Mouse (Mus musculus): Measurements from ENCODE around the gene Nubp2. TPM values are rescaled to one million over a fixed set of nuclear protein-coding genes. Genes with fewer than 3 reads are reported as not detected.

The Nubp2 gene
- polyA plus RNA-seq, 1 experiment from 2014 or later: 48.0 TPM

GRCm38 (mm10) chr17:24896993-24897269 lies 10.8 kb upstream of the Nubp2 start:
- H3K27ac ChIP-seq (replicated peaks; ENCODE audit: low read depth, low read length): no peak overlapping the region
- peaks cover 63% of the 10 kb centered on the region for H3K36me3 ChIP-seq (ENCODE audit: control insufficient read depth, insufficient read depth, low read length)
- DNase-seq (ENCODE audit: low spot score): no peak

GRCm38 (mm10) chr17:24896241-24896992 lies 10.3 kb upstream of the Nubp2 start, which contains the start of gene Nme3:
Nme3 (plus strand) TSS chr17:24896500.
- WGBS: under 1% methylated on average over 42 of the region's 50 CpGs
- H3K4me1 ChIP-seq (ENCODE audit: control insufficient read depth, insufficient read depth, low read length): peaks cover 10% of the 10 kb centered on the region
- H3K27me3 ChIP-seq (replicated peaks; ENCODE audit: control insufficient read depth, insufficient read depth, low read length): no peaks in the 10 kb centered on the region
- no peaks in the 10 kb centered on the region for H3K9me3 ChIP-seq (ENCODE audit: control insufficient read depth, low read length)
- DNase-seq (ENCODE audit: low spot score) (peak; percentile 85), ATAC-seq (ENCODE audit: low read depth) (peak; percentile 65)
- H3K4me3 ChIP-seq (ENCODE audit: low read depth, low read length): peak within 1 kb of the TSS; percentile 83
- H3K4me2 ChIP-seq (ENCODE audit: low read depth, low read length): peak within 1 kb of the TSS; percentile 90
- H3K27ac ChIP-seq (replicated peaks; ENCODE audit: low read depth, low read length): peak within 1 kb of the TSS; percentile 76
- H3K36me3 ChIP-seq (ENCODE audit: control insufficient read depth, insufficient read depth, low read length): peaks cover 62% of the 10 kb centered on the region
- peak within 1 kb of the TSS; percentile 90 for H3K9ac ChIP-seq (ENCODE audit: low read depth, low read length)

More at GRCm38 (mm10) chr17:24896993-24897269, 10.8 kb upstream of the Nubp2 start:
- Histone ChIP-seq H3K4me3 (ENCODE audit: low read depth, low read length) (peak overlapping the region; percentile 83), H3K9me3 (ENCODE audit: control insufficient read depth, low read length) (no peaks in the 10 kb centered on the region), H3K4me1 (ENCODE audit: control insufficient read depth, insufficient read depth, low read length) (peaks cover 10% of the 10 kb centered on the region), H3K9ac (ENCODE audit: low read depth, low read length) (peak overlapping the region; percentile 90), H3K4me2 (ENCODE audit: low read depth, low read length) (peak overlapping the region; percentile 90), H3K27me3 (replicated peaks; ENCODE audit: control insufficient read depth, insufficient read depth, low read length) (no peaks in the 10 kb centered on the region)
- 49% methylated on average over 8 of the region's 11 CpGs for WGBS
- ATAC-seq (ENCODE audit: low read depth): no peak

GRCm38 (mm10) chr17:24895571-24896240 lies 9.6 kb upstream of the Nubp2 start:
- H3K9ac ChIP-seq (ENCODE audit: low read depth, low read length): peak overlapping the region; percentile 90
- no peaks in the 10 kb centered on the region for H3K27me3 ChIP-seq (replicated peaks; ENCODE audit: control insufficient read depth, insufficient read depth, low read length)
- DNase-seq (ENCODE audit: low spot score): no peak
- H3K4me1 ChIP-seq (ENCODE audit: control insufficient read depth, insufficient read depth, low read length): peaks cover 10% of the 10 kb centered on the region
- 7% methylated on average over 23 of the region's 23 CpGs for WGBS
- no peak for ATAC-seq (ENCODE audit: low read depth)
- H3K9me3 ChIP-seq (ENCODE audit: control insufficient read depth, low read length): no peaks in the 10 kb centered on the region
- peak overlapping the region; percentile 90 for H3K4me2 ChIP-seq (ENCODE audit: low read depth, low read length)
- peak overlapping the region; percentile 76 for H3K27ac ChIP-seq (replicated peaks; ENCODE audit: low read depth, low read length)
- peaks cover 62% of the 10 kb centered on the region for H3K36me3 ChIP-seq (ENCODE audit: control insufficient read depth, insufficient read depth, low read length)
- H3K4me3 ChIP-seq (ENCODE audit: low read depth, low read length): peak overlapping the region; percentile 83

DNA sequence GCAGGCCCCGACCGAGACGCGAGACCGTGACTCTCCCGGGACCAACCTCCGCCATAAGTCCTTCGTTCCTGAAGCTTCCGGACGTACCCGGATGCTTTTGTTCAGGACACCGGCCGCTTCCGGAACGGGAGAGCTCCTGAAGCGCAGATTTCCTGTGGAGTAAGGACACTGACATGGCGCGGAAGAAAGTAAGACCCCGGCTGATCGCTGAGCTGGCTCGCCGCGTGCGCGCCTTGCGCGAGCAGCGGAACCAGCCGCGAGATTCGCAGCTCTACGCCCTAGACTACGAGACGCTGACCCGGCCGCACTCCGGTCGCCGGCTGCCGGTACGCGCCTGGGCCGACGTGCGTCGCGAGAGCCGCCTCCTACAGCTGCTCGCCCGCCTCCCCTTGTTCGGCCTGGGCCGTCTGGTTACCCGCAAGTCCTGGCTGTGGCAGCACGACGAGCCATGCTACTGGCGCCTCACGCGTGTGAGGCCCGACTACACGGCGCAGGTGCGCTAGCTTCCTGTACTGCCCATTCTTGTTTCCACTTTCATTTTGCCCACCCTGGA lies 8.9 kb upstream of the Nubp2 start, which contains the start of the genes Eme2 and Mrps34:
Eme2 (minus strand) TSS at position 93 of the 553 bp plus-strand sequence.
Mrps34 (plus strand) TSS at position 122 of the 553 bp plus-strand sequence.
- peaks cover 62% of the 10 kb centered on the region for H3K36me3 ChIP-seq (ENCODE audit: control insufficient read depth, insufficient read depth, low read length)
- DNase-seq (ENCODE audit: low spot score): peak; percentile 93
- WGBS: under 1% methylated on average over 32 of the region's 62 CpGs
- H3K4me3 ChIP-seq (ENCODE audit: low read depth, low read length): peak within 1 kb of the TSS; percentile 83
- no peaks in the 10 kb centered on the region for H3K9me3 ChIP-seq (ENCODE audit: control insufficient read depth, low read length)
- peak; percentile 64 for ATAC-seq (ENCODE audit: low read depth)
- H3K27me3 ChIP-seq (replicated peaks; ENCODE audit: control insufficient read depth, insufficient read depth, low read length): no peaks in the 10 kb centered on the region
- peak within 1 kb of the TSS; percentile 90 for H3K4me2 ChIP-seq (ENCODE audit: low read depth, low read length)
- peak within 1 kb of the TSS; percentile 90 for H3K9ac ChIP-seq (ENCODE audit: low read depth, low read length)
- peak within 1 kb of the TSS; percentile 76 for H3K27ac ChIP-seq (replicated peaks; ENCODE audit: low read depth, low read length)
- peaks cover 10% of the 10 kb centered on the region for H3K4me1 ChIP-seq (ENCODE audit: control insufficient read depth, insufficient read depth, low read length)

DNA sequence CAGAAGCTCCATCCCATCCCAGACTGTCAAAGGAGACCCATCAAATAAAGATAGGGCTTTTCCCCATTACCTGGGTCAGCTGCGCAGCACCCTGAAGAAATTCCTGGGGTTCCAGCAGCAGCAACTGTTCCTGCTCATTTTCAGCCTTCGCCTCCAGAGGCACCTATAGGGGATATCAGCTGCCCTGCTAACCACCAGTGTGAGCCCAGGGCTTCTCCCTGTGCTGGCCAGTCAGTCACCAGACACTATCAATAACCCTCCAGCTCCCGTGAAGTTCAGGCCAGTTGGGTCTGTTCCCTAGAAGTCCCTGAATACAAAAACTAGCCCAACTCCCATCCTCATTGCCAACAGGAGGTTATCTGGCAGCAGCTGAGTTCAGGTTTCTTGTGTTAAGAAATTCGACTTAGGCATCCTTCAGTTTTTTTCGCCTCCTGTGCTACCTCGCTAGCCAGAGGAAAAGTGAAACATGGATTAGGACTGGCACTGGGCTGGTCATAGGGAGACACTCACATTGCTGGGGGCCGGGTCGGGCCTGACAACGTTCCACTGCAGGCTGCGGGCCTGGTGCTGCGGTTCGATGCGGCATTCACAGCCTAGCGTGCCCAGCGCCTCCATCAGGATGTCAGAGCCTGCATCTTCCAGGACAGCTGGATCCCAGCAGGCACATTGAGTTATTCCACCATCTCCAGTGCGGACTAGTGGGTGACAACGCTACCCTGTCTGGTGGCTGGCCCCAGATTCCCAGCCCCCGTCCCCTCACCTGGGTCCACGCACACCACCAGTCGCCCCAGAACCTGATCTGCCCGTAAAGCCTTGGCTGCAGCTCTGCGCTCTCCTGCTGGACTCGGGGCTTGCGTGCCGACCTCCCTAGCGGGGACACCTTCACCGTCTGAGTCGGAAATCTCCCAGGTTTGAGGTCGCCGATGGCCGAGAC lies 8.2 kb upstream of the Nubp2 start:
- peak overlapping the region; percentile 90 for H3K9ac ChIP-seq (ENCODE audit: low read depth, low read length)
- no peaks in the 10 kb centered on the region for H3K9me3 ChIP-seq (ENCODE audit: control insufficient read depth, low read length)
- 11% methylated on average over 23 of the region's 31 CpGs for WGBS
- peaks cover 62% of the 10 kb centered on the region for H3K36me3 ChIP-seq (ENCODE audit: control insufficient read depth, insufficient read depth, low read length)
- H3K27me3 ChIP-seq (replicated peaks; ENCODE audit: control insufficient read depth, insufficient read depth, low read length): no peaks in the 10 kb centered on the region
- peak overlapping the region; percentile 76; the same call in 1 of the 2 replicates for H3K27ac ChIP-seq (replicated peaks; ENCODE audit: low read depth, low read length)
- peaks cover 10% of the 10 kb centered on the region for H3K4me1 ChIP-seq (ENCODE audit: control insufficient read depth, insufficient read depth, low read length)
- ATAC-seq (ENCODE audit: low read depth): peak; percentile 4; the same call in 1 of the 2 replicates
- H3K4me3 ChIP-seq (ENCODE audit: low read depth, low read length): peak overlapping the region; percentile 83
- DNase-seq (ENCODE audit: low spot score): no peak
- peak overlapping the region; percentile 90 for H3K4me2 ChIP-seq (ENCODE audit: low read depth, low read length)

DNA sequence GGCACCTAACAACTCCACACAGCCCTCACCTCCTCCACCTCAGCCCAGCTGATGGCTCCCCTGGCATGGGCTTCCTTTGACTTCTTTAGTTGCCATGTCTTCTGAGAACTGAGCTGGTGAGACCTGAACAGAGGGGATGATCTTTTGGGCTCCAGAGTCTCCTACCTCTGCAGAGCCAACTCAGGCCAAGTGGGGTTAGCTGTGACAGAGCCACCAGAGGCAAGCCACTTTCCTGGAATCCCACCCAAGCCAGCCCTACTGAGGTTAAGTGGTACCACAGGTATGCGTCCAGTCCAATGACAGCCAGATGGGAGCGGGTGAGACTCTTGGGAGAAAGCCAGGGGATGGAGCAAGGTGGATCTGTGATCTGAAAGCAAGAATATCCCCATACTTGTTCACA lies 7.1 kb upstream of the Nubp2 start:
- Histone ChIP-seq H3K36me3 (ENCODE audit: control insufficient read depth, insufficient read depth, low read length) (peaks cover 54% of the 10 kb centered on the region), H3K9ac (ENCODE audit: low read depth, low read length) (0 out of 2 replicates have a peak overlapping the region, but pooled peaks have one; percentile 10), H3K27me3 (replicated peaks; ENCODE audit: control insufficient read depth, insufficient read depth, low read length) (no peaks in the 10 kb centered on the region), H3K27ac (replicated peaks; ENCODE audit: low read depth, low read length) (no peak overlapping the region), H3K4me2 (ENCODE audit: low read depth, low read length) (0 out of 2 replicates have a peak overlapping the region, but pooled peaks have one; percentile 90), H3K4me1 (ENCODE audit: control insufficient read depth, insufficient read depth, low read length) (peaks cover 10% of the 10 kb centered on the region), H3K4me3 (ENCODE audit: low read depth, low read length) (no peak overlapping the region), H3K9me3 (ENCODE audit: control insufficient read depth, low read length) (no peaks in the 10 kb centered on the region)
- ATAC-seq (ENCODE audit: low read depth): no peak
- WGBS: 86% methylated on average over 2 of the region's 2 CpGs
- DNase-seq (ENCODE audit: low spot score): no peak

GRCm38 (mm10) chr17:24892785-24893184 lies 6.6 kb upstream of the Nubp2 start:
- peaks cover 49% of the 10 kb centered on the region for H3K36me3 ChIP-seq (ENCODE audit: control insufficient read depth, insufficient read depth, low read length)
- no peak overlapping the region for H3K9ac ChIP-seq (ENCODE audit: low read depth, low read length)
- ATAC-seq (ENCODE audit: low read depth): no peak
- no peak overlapping the region for H3K4me3 ChIP-seq (ENCODE audit: low read depth, low read length)
- H3K4me1 ChIP-seq (ENCODE audit: control insufficient read depth, insufficient read depth, low read length): peaks cover 12% of the 10 kb centered on the region
- H3K27me3 ChIP-seq (replicated peaks; ENCODE audit: control insufficient read depth, insufficient read depth, low read length): no peaks in the 10 kb centered on the region
- DNase-seq (ENCODE audit: low spot score): no peak
- no peak overlapping the region for H3K27ac ChIP-seq (replicated peaks; ENCODE audit: low read depth, low read length)
- H3K4me2 ChIP-seq (ENCODE audit: low read depth, low read length): no peak overlapping the region
- WGBS: 90% methylated on average over 12 of the region's 12 CpGs
- no peaks in the 10 kb centered on the region for H3K9me3 ChIP-seq (ENCODE audit: control insufficient read depth, low read length)

GRCm38 (mm10) chr17:24891321-24891720 lies 5.2 kb upstream of the Nubp2 start:
- no peak overlapping the region for H3K27ac ChIP-seq (replicated peaks; ENCODE audit: low read depth, low read length)
- peaks cover 43% of the 10 kb centered on the region for H3K36me3 ChIP-seq (ENCODE audit: control insufficient read depth, insufficient read depth, low read length)
- WGBS: 84% methylated on average over 12 of the region's 13 CpGs
- H3K9ac ChIP-seq (ENCODE audit: low read depth, low read length): no peak overlapping the region
- no peak for DNase-seq (ENCODE audit: low spot score)
- no peak overlapping the region for H3K4me2 ChIP-seq (ENCODE audit: low read depth, low read length)
- no peaks in the 10 kb centered on the region for H3K9me3 ChIP-seq (ENCODE audit: control insufficient read depth, low read length)
- no peak overlapping the region for H3K4me3 ChIP-seq (ENCODE audit: low read depth, low read length)
- peaks cover 20% of the 10 kb centered on the region for H3K4me1 ChIP-seq (ENCODE audit: control insufficient read depth, insufficient read depth, low read length)
- no peaks in the 10 kb centered on the region for H3K27me3 ChIP-seq (replicated peaks; ENCODE audit: control insufficient read depth, insufficient read depth, low read length)
- ATAC-seq (ENCODE audit: low read depth): no peak

Data from embryonic facial prominence, embryonic 14.5 days (tissue).